Mouse (Mus musculus) E14TG2a.4 (cell line): ENCODE data around the gene Tead4.

Experiments
- CTCF ChIP-seq: conservative IDR thresholded peaks from 2 replicates; pipeline ENCODE4 v1.5.1; 2014; ENCODE audit warnings: low read length
- NANOG ChIP-seq: IDR thresholded peaks from 2 replicates; pipeline ENCODE4 v1.6.1; 2014; ENCODE audit warnings: borderline replicate concordance, low read length, mixed read lengths
- POU5F1 ChIP-seq: IDR thresholded peaks from 2 replicates; pipeline ENCODE4 v1.6.1; 2014; ENCODE audit warnings: low read length, borderline replicate concordance

GRCm38 (mm10) chr6:128285792-128286430, 14.7 kb downstream of the Tead4 start:
- TF ChIP-seq NANOG (no peak), CTCF (no peak), POU5F1 (no peak)
